Mouse (Mus musculus) lung, postnatal 14 days (tissue): ENCODE results near the gene Gm20773.
"Not testable (repeated sequence)": the region's sequence is repeated elsewhere in the genome, so short reads cannot be mapped to it uniquely, and the experiment has no call there.

Experiments used
- DNase-seq: peaks from one replicate; pipeline ENCODE4 v3.0.0; 2021

The Gm20773 gene

DNA sequence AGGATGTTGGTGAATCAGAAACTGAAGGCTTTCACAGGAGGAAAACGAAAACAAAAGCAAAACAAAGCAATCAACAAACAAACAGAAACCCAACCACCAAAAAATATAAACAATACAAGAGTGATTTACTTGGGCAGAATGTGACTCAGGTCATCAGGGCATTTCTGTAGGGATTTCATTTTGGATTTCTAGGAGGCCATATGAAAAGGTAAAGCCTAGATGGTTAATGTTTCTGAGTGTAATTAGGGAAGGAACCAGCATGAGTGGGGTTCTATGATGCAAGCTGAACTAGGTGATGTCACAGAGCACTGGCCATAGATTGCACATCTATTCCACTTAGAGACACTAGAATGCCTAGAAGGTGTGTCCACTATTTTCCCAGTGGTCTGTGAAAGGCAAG is at the start of gene Gm20773:
Gm20773 (plus strand) TSS at position 301 of the 400 bp plus-strand sequence.
- not testable (repeated sequence) for DNase-seq

DNA sequence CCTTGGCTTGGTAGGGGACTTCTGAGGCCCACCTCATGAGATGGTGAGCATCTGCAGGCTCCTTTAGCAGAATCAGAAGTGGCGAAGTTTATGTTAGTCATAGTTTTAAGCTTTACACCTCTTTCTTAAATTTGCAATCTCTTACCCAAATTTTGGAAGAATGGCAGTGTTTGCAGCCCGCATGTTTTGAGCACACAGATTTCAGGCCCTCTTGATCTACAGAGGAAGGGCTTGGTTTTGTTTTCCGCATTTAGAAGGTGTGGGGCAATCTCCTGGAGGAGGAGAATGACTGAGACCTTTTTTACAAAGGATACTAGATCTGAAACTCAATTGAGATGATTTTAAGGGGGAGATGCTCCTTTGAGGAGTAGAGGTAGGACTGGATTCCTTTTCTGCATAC is 28.3 kb upstream of the Gm20773 start, which contains the start of gene Gm21866:
Gm21866 (minus strand) TSS at position 101 of the 400 bp plus-strand sequence.
- DNase-seq, result not testable (repeated sequence)
